Comparison of ENCODE assay signal across 24 mouse cellular contexts in the genomic region with DNA sequence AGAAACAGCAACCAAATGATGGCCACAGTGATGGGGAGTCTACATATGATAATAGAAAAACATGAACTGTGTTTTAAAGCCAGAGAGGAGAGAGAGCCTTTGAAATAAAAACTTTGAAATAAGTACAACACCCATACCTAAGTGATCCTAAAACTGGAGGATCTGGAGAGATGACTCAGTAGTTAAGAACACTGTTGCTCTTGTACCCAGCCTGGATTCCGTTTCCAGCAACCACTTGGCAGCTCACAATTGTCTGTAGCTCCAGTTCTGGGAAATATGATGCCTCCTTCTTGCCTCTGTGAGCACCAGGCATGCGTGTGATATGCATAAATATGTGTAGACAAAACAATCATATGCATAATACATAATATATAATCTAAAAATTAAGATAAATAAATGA.
A peak's percentile ranks its signal among the peaks of the same experiment; 100 is the strongest.
DNase-seq lines count a peak whose midpoint lies in the region; ATAC-seq and TF ChIP-seq lines count a peak whose summit lies in the region.
"Had no signal": no experiment of that assay in that cellular context is flagged by ENCODE, and none has a peak within 500 bp of the region (broad histone marks: within the 10 kb centered on the region; RNA-seq: fewer than 3 reads in every experiment).

No protein-coding gene starts in this region.

- peak; percentile 60 for DNase-seq in 3T3-L1 (ENCODE audit: low read depth, low spot score)
- peak; percentile 91 for DNase-seq in Muller cell, postnatal 12 days (ENCODE audit: inconsistent ontology term)
- peak; percentile 19 for DNase-seq in retina, postnatal 1 day
- no peak for DNase-seq in right cerebral cortex, postnatal 10 days (ENCODE audit: low spot score in 2 of 2)
- no peak for DNase-seq in testis, postnatal 10 days (ENCODE audit: low spot score)
- DNase-seq: adrenal gland, adult 8-10 months; adrenal gland, postnatal 25 days; cerebellum, adult 2 months; cerebellum, adult 9-11 months; cerebellum, postnatal 25 days; gastrocnemius, adult 2 months; gastrocnemius, postnatal 14 days; heart, adult 11 months; heart, postnatal 4 days; kidney, adult 8-10 months had no signal

- H3K4me3 ChIP-seq in embryonic fibroblast, embryonic 13.5 days (ENCODE audit: insufficient read depth, low read length), result no peak overlapping the region
- H3K4me3 ChIP-seq: embryonic facial prominence, embryonic 13.5 days; forebrain, embryonic 12.5 days; forebrain, embryonic 15.5 days; gastrocnemius, adult 2 months had no signal

- TF ChIP-seq CTCF in embryonic fibroblast, embryonic 13.5 days (IDR thresholded peaks at IDR 0.05; ENCODE audit: borderline replicate concordance, insufficient read depth, low read length), result no peak

- H3K4me1 ChIP-seq in embryonic fibroblast, embryonic 13.5 days (ENCODE audit: control insufficient read depth, insufficient read depth, low read length), result no peaks in the 10 kb centered on the region
- H3K4me1 ChIP-seq: embryonic facial prominence, embryonic 13.5 days; forebrain, embryonic 12.5 days; forebrain, embryonic 15.5 days had no signal

- TF ChIP-seq POLR2A in embryonic fibroblast, embryonic 13.5 days (IDR thresholded peaks at IDR 0.05; ENCODE audit: low read depth, low read length), result no peak

- no peak for ATAC-seq in activated CD4-positive, CD25-positive, alpha-beta regulatory T cell, adult 4 months
- ATAC-seq: forebrain, embryonic 15.5 days; hindbrain, postnatal 0 days; inflammation-experienced regulatory T-cells, adult 6 months; intestine, embryonic 16.5 days had no signal

- H3K27ac ChIP-seq in embryonic fibroblast, embryonic 13.5 days (ENCODE audit: insufficient read depth, low read length), result peak overlapping the region; percentile 66
- H3K27ac ChIP-seq: embryonic facial prominence, embryonic 13.5 days; forebrain, embryonic 12.5 days; forebrain, embryonic 15.5 days; gastrocnemius, adult 2 months; hindbrain, embryonic 14.5 days; hindbrain, postnatal 0 days had no signal

Comparison
In these comparisons a context has a peak if more than half of its experiments do, and no peak if none do; other contexts are left out.
1. DNase-seq: peak in 3T3-L1 (single experiment), Muller cell, postnatal 12 days (single experiment) and retina, postnatal 1 day (single experiment); none in right cerebral cortex, postnatal 10 days (0 of 2) and testis, postnatal 10 days (single experiment).